Mouse (Mus musculus): ENCODE measurements around the gene Cacna1c.

GRCm38 (mm10) chr6:118858431-118858830 is 337.8 kb downstream of the Cacna1c start:
- TF ChIP-seq POLR2A (IDR thresholded peaks at IDR 0.05; ENCODE audit: borderline replicate concordance, extremely low read depth, insufficient read depth, insufficient read length, poor library complexity, severe bottlenecking) (no peak), CTCF (IDR thresholded peaks at IDR 0.05; ENCODE audit: borderline replicate concordance, extremely low read depth, insufficient read depth, insufficient read length) (no peak)
